Mouse (Mus musculus) small intestine, adult 2 months (tissue): ENCODE measurements around the gene Prss43.

Source experiments
- CTCF ChIP-seq: fragments of 200-500 bp; IDR thresholded peaks from 2 replicates; pipeline ENCODE4 v1.5.1; 2012; ENCODE audit warnings: low read depth, mild to moderate bottlenecking, control low read depth, inconsistent platforms, low read length, moderate library complexity, mixed read lengths; ENCODE audit not compliant: insufficient replicate concordance, insufficient read length; ENCODE audit errors: extremely low read depth
- POLR2A ChIP-seq: fragments of 200-500 bp; IDR thresholded peaks from 2 replicates; pipeline ENCODE4 v1.6.1; 2012; ENCODE audit warnings: low read depth, mild to moderate bottlenecking, control low read depth, inconsistent platforms, low read length, moderate library complexity

GRCm38 (mm10) chr9:110813789-110814188, 12.7 kb upstream of the Prss43 start, which contains the start of gene Prss44:
- TF ChIP-seq CTCF: no peak
- TF ChIP-seq POLR2A: no peak
